Mouse (Mus musculus) ovary, adult 2 months (tissue): ENCODE measurements around the gene Cbx6. TPM values are rescaled to one million over a fixed set of nuclear protein-coding genes. Genes with fewer than 3 reads are reported as not detected.

ENCODE experiments used
- polyA plus RNA-seq: library from polyadenylated mRNA; depleted of rRNA; stranded (reverse); fragments of >200 nt; gene quantifications from 2 replicates; pipeline ENCODE4 v1.2.3, GENCODE M21; 2012; rRNA removed

The Cbx6 gene
- 174 and 177 TPM in 2 replicates for polyA plus RNA-seq

GRCm38 (mm10) chr15:79834130-79834880, at the start of gene Cbx6, which contains the start of gene Npcd:
Gene Cbx6 (minus strand): TSS chr15:79834688.
Gene Npcd (minus strand): TSS chr15:79834237.

GRCm38 (mm10) chr15:79804352-79805071, 30.0 kb downstream of the Cbx6 start, which contains the start of gene Nptxr:
Gene Nptxr (minus strand): TSS chr15:79804766.

GRCm38 (mm10) chr15:79777749-79778148, 56.7 kb downstream of the Cbx6 start, which contains the start of gene Dnal4:
Gene Dnal4 (minus strand): TSS chr15:79777849.

Other genes with a start within 250 kb of the Cbx6 start
- gene Dmc1, start 229.6 kb downstream of the Cbx6 start, polyA plus RNA-seq, result 0.21 and 0.28 TPM in 2 replicates
- gene Fam227a, start 175.7 kb downstream of the Cbx6 start, polyA plus RNA-seq, result 2.0 and 2.2 TPM in 2 replicates
- 7.0 and 9.9 TPM in 2 replicates for gene Cby1, start 175.5 kb downstream of the Cbx6 start, polyA plus RNA-seq
- 22.7 and 23.0 TPM in 2 replicates for gene Tomm22, start 163.8 kb downstream of the Cbx6 start, polyA plus RNA-seq
- 48.7 and 57.4 TPM in 2 replicates for gene Josd1, start 146.8 kb downstream of the Cbx6 start, polyA plus RNA-seq
- gene Gtpbp1, start 143.8 kb downstream of the Cbx6 start, polyA plus RNA-seq, result 43.0 and 45.0 TPM in 2 replicates
- 58.9 and 61.5 TPM in 2 replicates for gene Sun2, start 92.2 kb downstream of the Cbx6 start, polyA plus RNA-seq
- 44.1 and 58.8 TPM in 2 replicates for gene Dnal4, start 56.8 kb downstream of the Cbx6 start, polyA plus RNA-seq
- 6.4 and 7.0 TPM in 2 replicates for gene Nptxr, start 29.9 kb downstream of the Cbx6 start, polyA plus RNA-seq
- gene Npcd, start 451 bp downstream of the Cbx6 start, polyA plus RNA-seq, result 0.75 and 10.2 TPM in 2 replicates
- gene Apobec3, start 57.0 kb upstream of the Cbx6 start, polyA plus RNA-seq, result 23.8 and 30.9 TPM in 2 replicates
- gene Cbx7, start 136.4 kb upstream of the Cbx6 start, polyA plus RNA-seq, result 30.4 and 38.6 TPM in 2 replicates
- gene Pdgfb, start 180.3 kb upstream of the Cbx6 start, polyA plus RNA-seq, result 36.5 and 38.8 TPM in 2 replicates